Mouse (Mus musculus) liver (tissue): ENCODE results near the gene Sostdc1.
A peak's percentile ranks its signal among the peaks of the same experiment; 100 is the strongest.

Source experiments
- DNase-seq: peaks from one replicate; pipeline ENCODE4 v3.0.0-alpha.2; 2020; ENCODE audit warnings: mixed read lengths

Sostdc1 gene

GRCm38 (mm10) chr12:36313916-36314315 lies at the start of gene Sostdc1:
Gene Sostdc1, plus strand, starts transcription at chr12:36314139.
- DNase-seq: no peak

GRCm38 (mm10) chr12:36267670-36268246 lies 46.2 kb upstream of the Sostdc1 start:
- DNase-seq: no peak

GRCm38 (mm10) chr12:36274823-36275222 lies 39.1 kb upstream of the Sostdc1 start:
- no peak for DNase-seq

GRCm38 (mm10) chr12:36289634-36290033 lies 24.3 kb upstream of the Sostdc1 start:
- DNase-seq: no peak

- no peak for DNase-seq
These were observed 23.5 kb upstream of the Sostdc1 start for GRCm38 (mm10) chr12:36290465-36290864.

GRCm38 (mm10) chr12:36291346-36291745 lies 22.6 kb upstream of the Sostdc1 start:
- no peak for DNase-seq

GRCm38 (mm10) chr12:36302326-36302725 lies 11.6 kb upstream of the Sostdc1 start:
- no peak for DNase-seq

- no peak for DNase-seq
These were observed 10.9 kb upstream of the Sostdc1 start for GRCm38 (mm10) chr12:36302905-36303642.

GRCm38 (mm10) chr12:36308737-36309420 lies 5.1 kb upstream of the Sostdc1 start:
- DNase-seq: no peak

- DNase-seq: no peak
These were observed 924 bp upstream of the Sostdc1 start for GRCm38 (mm10) chr12:36313015-36313414.

- DNase-seq: no peak
These were observed 507 bp downstream of the Sostdc1 start for GRCm38 (mm10) chr12:36314446-36314845.

GRCm38 (mm10) chr12:36315527-36315926 lies 1.6 kb downstream of the Sostdc1 start:
- no peak for DNase-seq

GRCm38 (mm10) chr12:36316056-36316455 lies 2.1 kb downstream of the Sostdc1 start:
- no peak for DNase-seq

- peak; percentile 33 for DNase-seq
These were observed 3.3 kb downstream of the Sostdc1 start for GRCm38 (mm10) chr12:36317036-36317819.

- no peak for DNase-seq
These were observed 3.8 kb downstream of the Sostdc1 start for GRCm38 (mm10) chr12:36317820-36318135.

- no peak for DNase-seq
These were observed 12.2 kb downstream of the Sostdc1 start for GRCm38 (mm10) chr12:36326101-36326521.

GRCm38 (mm10) chr12:36332676-36333075 lies 18.7 kb downstream of the Sostdc1 start:
- no peak for DNase-seq

- no peak for DNase-seq
These were observed 19.9 kb downstream of the Sostdc1 start for GRCm38 (mm10) chr12:36333837-36334281.

- no peak for DNase-seq
These were observed 30.2 kb downstream of the Sostdc1 start for GRCm38 (mm10) chr12:36344131-36344530.

GRCm38 (mm10) chr12:36360064-36360463 lies 46.1 kb downstream of the Sostdc1 start:
- no peak for DNase-seq

- no peak for DNase-seq
These were observed 46.8 kb downstream of the Sostdc1 start for GRCm38 (mm10) chr12:36360693-36361092.

GRCm38 (mm10) chr12:36364013-36364412 lies 50.1 kb downstream of the Sostdc1 start:
- no peak for DNase-seq
